Mouse (Mus musculus) left cerebral cortex, postnatal 14 days (tissue): ENCODE results near the gene Npr3. TPM values are rescaled to one million over a fixed set of nuclear protein-coding genes. Genes with fewer than 3 reads are reported as not detected.

Experiments
- DNase-seq, 2 experiments: peaks; one replicate each; pipeline ENCODE4 v3.0.0; 2021 to 2022; ENCODE audit warnings: low spot score in 2 of 2, mixed read lengths in 1 of 2
- intact Hi-C: fragments of 180-260 bp; cut with DNase I; formaldehyde crosslinking; loops from one replicate; pipeline ENCODE4 v1.15.1; 2025
- long read RNA-seq, 2 experiments: library from polyadenylated mRNA; stranded (forward); transcript quantifications; one replicate each; pipeline ENCODE4 v2.0.0; 2021
- total RNA-seq, 2 experiments: library from RNA; stranded (reverse); gene quantifications; 2 replicates each; pipeline ENCODE4 v1.2.3; 2021

Gene Npr3
- total RNA-seq: 10 to 100 TPM; 10.8 to 13.4 TPM
- long read RNA-seq, experiment 1, full-length matches to known transcripts: 3 of 5 reads
- long read RNA-seq, experiment 1, partial matches to known transcripts: 0 of 5 reads
- long read RNA-seq, experiment 1, other reads (novel, unspliced or antisense): 2 of 5 reads
- long read RNA-seq, experiment 2, full-length matches to known transcripts: 2 of 5 reads
- long read RNA-seq, experiment 2, partial matches to known transcripts: 0 of 5 reads
- long read RNA-seq, experiment 2, other reads (novel, unspliced or antisense): 3 of 5 reads

DNA sequence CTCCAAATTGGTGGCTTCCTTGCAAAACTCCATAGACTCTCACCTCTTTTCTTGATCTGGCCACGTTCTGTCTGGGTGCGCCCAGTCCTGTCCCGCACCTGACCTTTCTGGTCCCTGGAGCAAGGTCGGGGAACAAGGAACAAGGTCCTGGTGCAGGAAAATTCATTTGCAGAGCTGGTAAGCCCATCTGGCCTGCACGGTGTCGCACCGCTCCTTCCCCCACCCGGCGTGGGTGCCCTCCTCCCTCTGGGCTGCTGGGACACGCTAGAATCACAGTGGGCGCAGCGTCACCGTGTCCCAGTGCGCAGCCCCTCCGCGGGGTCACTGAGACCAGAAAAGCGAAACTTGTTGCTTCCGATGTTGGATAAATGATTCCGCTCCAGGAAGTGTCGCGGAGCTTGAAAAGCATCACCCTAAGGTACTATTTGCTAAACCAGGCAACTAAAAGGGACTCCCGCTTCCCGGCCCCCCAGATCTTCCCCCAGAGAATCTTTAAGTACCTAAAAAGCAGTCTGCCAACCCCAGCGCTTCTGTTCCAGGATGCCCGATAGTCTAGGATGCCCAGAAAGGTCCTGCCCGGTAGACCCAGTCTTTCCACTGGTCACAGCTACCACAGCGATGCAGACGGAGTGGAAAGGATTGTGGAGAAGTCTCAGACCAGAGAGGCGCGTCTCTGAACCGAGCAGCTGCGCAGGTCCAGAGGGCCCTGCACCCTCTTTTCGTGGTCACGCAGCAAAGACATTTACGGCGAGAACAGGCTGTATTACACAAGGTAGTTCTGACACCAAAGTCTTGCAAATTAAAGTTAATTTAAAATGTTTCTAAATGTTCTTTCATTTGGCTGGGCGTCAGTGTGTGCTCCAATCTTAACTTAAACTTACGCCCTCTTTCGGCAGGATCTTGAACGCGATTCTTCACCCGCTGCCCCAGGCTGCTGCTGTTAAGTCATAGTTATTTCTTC is at the start of gene Npr3:
Gene Npr3 (minus strand): TSS at position 717 of the 961 bp plus-strand sequence.
- intact Hi-C loops: loop anchor here (2.0 to 5.0 kb wide), 2 partner anchors 154 to 500 kb away; no protein-coding TSS in a partner anchor
- DNase-seq: peak; percentile 66 to 69

DNA sequence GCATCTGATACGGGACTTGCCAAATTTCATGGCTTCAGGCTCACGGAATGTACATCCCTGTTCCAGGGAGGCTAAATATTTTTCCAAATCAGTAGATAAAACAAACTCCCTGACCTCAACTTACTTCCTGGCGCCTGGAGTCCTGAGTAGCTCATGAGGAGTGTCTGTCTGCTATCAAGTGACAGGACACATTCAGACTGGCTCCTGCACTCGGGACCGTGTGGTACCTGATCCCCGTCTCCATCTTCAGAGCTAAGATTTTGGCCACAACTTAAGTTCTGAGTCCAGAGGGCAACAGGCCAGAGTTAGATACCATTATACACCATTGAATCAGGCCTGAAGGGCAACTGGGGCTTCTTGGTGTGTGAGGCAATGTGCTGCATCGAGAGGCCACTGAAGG is 49.0 kb upstream of the Npr3 start:
- DNase-seq: no peak
- intact Hi-C loops: no loop called here

DNA sequence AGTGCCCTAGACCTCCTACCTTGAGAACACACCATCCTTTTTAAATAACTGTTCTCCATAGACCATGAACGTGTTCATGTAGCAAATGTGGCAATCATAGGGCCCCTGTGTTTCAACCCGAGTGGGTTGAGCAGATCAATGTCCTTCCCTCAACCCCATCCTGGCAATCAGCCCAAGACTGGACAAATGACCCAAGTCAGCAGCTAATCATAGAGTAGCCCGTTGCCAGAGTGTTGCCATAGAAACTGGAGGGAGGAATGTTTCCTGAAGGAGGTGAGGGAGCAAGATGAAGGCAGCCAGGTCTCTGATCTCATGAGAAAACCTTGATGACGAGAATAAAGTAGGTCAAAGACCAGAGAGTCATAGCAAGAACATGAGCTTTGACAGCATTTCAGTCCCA is 47.1 kb upstream of the Npr3 start:
- intact Hi-C loops: no loop called here
- no peak for DNase-seq

DNA sequence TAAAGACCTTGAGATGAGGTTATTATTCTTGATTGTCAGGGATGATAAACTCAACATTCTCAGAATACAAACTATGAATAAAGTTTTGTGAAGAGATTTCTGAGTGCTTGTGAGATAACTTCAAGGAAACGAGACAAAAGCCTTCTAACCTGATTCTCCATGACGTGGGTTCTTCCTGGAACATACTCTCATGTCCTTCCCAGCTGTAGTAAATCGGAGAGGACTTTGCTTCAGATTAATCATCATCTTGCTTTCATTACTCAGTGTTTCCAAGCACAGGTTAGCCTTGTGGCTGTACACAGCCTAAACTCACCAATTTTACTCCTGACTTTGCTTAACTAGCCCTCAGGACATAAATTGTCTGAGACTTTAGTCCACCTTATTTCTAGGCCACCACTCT is 45.1 kb upstream of the Npr3 start:
- intact Hi-C loops: no loop called here
- no peak for DNase-seq

- intact Hi-C loops: no loop called here
- no peak for DNase-seq
Measured at GRCm38 (mm10) chr15:11951181-11951580, 44.1 kb upstream of the Npr3 start.

DNA sequence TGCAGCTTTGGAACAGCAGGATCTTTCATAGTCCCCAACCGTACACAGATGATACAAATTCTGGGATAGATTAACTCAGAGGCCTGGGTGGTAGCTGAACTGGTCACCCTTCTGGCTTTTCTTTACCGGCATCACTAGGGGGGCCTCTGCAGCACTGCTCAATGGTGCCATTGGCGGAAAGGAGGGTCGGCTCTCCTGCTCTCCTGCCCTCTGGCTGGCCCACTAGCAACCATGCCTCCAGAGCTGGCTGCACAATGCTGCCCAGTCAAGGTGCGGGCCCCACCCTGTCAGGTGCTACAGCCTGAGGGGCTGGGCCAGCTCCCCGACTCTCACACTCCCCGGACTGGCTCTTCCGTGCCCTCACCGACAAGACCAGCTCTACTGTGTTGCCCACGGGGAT is 43.1 kb upstream of the Npr3 start:
- intact Hi-C loops: no loop called here
- no peak for DNase-seq

- intact Hi-C loops: no loop called here
- DNase-seq: no peak
Measured at GRCm38 (mm10) chr15:11949490-11949889, 42.4 kb upstream of the Npr3 start.

DNA sequence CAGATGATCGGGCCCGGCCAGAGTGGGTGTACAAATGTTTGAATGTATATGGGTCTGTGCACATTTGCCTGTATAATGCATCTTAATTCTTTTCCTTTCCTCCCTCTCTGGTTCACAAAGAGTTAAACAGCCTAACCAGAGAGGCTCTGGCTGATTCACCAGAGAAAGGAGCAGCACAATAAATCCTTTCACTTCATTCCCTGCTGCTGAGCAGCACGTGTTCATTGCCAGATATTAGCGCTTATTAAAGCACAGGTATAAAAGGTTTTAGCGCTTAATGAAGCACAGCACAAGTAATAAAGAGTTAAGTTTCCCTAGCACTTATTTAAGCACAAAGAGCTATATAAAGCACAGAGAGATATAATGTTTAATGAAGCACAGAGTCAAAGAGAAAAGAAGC is 33.8 kb upstream of the Npr3 start:
- DNase-seq: no peak
- intact Hi-C loops: no loop called here

DNA sequence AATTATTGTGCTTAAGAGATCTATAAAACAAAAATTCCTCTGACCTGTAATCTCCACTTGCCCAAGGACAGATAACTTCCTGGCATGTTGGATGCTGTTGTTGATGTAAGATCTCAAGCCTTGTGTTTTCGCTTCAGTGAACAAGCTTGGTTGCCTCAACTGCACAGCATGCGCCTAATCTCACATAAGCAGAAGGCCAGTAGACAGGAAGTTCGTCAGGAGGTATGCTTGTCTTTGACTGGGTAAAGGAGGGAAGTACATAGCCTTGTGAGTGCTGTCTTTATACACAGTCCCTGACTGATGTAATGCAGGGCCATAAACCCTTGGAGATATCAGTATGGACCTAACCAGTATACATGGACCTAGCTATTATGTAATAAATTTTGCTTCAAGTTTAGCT is 20.7 kb upstream of the Npr3 start:
- no peak for DNase-seq
- intact Hi-C loops: no loop called here

- DNase-seq: no peak
- intact Hi-C loops: no loop called here
Measured at GRCm38 (mm10) chr15:11914101-11914500, 7.0 kb upstream of the Npr3 start.

DNA sequence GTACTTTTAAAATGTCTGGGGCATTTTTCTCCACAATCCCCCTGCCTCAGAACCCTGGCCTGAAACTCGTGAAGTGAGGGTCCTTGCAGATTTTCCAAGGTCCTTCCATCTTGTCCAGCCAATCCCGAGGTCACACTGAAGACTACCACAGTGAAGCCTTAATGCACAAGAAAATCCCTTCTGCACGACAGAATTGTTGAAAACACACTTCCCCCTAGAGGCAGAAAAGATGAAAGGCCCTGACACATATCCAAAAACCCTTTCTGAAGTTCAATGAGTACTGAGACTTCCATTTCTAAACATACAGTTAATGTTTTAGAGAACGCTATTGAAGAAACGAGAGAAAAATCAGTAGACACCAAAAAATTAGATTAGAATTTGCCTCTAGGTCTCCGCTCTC is 2.8 kb upstream of the Npr3 start:
- peak in 1 of 2 experiments; percentile 25 for DNase-seq
- intact Hi-C loops: loop anchor here (1.0 to 5.0 kb wide), 2 partner anchors 320 to 503 kb away; no protein-coding TSS in a partner anchor

- intact Hi-C loops: loop anchor here (5.0 kb wide), 1 partner anchor 501 kb away; no protein-coding TSS in a partner anchor
- DNase-seq: no peak
Measured at GRCm38 (mm10) chr15:11908166-11908565, 1.1 kb upstream of the Npr3 start.

DNA sequence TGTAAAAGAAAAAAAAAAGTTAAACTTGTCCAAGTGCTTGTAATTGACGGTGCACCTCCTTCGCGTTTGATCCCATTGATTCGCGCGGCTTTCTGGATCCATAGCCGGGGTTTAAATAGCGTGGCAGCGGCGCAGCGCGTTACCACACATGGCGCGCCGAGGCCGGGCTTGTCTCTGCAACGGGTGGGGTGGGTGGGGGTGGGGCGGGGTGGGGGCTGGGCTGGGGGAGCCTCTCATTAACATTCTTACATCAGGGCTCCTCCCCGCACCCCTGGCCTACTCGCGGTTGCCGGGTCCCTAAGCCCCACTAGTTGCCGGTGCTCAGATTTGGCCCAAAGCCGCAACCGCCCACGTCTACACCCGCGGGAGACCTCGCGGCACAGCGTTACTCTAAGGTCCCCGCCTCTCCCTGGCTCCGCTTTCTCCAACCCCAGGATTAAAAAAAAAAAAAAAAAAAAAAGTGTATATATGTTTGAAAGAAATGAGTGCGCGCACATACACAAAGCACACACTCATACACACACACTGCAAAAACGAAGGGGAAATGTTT is 991 bp downstream of the Npr3 start:
- intact Hi-C loops: loop anchor here (2.0 to 5.0 kb wide), 2 partner anchors 153 to 499 kb away; no protein-coding TSS in a partner anchor

GRCm38 (mm10) chr15:11904848-11905672 is 2.0 kb downstream of the Npr3 start:
- DNase-seq: peak in 1 of 2 experiments; percentile 15
- intact Hi-C loops: loop anchor here (5.0 kb wide), 2 partner anchors 43 to 498 kb away; no protein-coding TSS in a partner anchor

More for the DNA sequence above, 991 bp downstream of the Npr3 start:
- peak in 1 of 2 experiments; percentile 18 for DNase-seq

DNA sequence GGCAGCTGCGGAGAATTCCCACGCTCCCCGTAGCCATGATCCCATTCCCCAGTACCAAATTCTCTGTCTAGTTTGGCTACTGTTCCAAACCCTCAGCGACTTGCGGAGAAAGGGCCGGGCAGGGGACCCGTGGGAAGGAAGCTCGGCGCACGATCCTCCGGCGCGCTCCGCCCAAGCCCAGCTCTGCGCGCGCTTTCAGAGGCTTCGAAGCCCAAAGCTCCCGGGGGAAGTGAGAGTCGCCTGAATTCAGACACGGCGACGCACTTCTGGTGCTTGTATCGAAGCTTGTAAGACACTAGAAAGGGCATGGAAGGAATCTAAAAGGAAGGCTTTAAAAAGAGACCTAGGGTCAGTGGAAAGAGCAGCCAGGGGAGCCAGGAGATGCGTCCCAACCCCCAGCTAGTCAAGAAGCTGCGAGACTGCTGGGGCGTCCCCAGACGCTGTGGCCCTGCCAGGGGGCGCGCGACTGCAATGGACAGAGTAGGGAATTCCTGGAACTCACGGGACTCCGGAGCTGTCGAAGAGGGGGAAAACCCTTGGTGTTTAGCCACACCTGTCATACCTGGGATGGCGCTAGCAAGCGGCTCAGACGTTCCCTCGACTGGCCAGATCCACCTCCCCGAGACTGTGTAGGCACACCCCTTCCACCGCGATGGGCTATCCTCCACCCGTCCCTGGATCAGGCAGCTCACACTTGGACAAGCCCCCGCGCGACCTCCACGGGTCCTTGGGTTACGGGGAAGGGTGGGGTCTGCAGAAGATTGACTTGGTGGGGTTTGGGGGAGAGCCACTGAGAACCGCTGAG is 2.8 kb downstream of the Npr3 start:
- peak in 1 of 2 experiments; percentile 8 for DNase-seq

DNA sequence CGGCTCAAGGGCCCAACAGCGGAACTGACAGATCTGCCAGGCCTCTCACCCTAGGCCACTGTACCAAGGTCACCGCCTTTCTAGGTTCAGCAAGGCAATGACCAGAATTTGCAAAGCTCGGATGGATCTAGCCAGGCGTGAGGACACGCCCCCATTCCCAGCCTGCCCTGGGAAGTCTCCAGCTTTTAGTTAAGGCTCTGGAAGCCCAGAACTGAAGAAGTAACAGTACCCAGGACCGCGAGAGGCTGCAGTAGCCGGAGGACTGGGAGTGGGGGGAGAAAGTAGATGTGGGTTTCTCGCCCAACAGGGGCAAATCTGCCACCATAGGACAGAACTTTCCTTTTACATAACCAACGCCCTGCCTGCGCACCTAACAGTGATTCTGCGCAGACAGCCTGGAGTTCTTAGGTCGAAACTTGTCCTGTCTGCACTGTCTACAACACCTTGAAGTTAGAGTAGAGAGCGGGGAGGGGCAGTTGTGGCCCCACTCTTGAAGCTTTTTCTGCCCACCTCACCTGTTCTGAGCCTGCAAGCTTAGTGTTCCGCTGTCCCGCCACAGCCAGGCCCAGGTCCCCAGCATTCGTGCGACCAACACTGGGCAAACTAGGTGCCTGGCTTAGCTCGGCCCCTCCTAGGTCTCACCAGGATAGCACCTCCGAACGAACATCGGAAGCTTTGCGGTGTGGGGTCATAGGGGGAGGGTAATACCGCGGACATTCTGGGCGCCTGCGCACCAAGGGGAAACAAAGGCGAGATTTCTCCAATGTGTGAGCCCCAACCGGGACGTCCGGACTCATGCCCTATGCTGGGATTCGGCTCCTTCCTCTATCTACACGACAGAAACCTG is 3.7 kb downstream of the Npr3 start:
- no peak for DNase-seq
- intact Hi-C loops: loop anchor here (5.0 kb wide), 1 partner anchor 41 kb away; no protein-coding TSS in a partner anchor

More for the DNA sequence above, 2.8 kb downstream of the Npr3 start:
- intact Hi-C loops: loop anchor here (5.0 kb wide), 1 partner anchor 42 kb away; no protein-coding TSS in a partner anchor

GRCm38 (mm10) chr15:11897617-11898016 is 9.5 kb downstream of the Npr3 start:
- intact Hi-C loops: no loop called here
- no peak for DNase-seq
